Mouse (Mus musculus) kidney, embryonic 14.5 days (tissue): ENCODE measurements around the gene Wdr70. TPM values are rescaled to one million over a fixed set of nuclear protein-coding genes. Genes with fewer than 3 reads are reported as not detected.

ENCODE experiments used
- ATAC-seq: fragments of 200-750 bp; cut with Nextera tagmentation; 2 replicates; pipeline ENCODE4 v1.8.0; 2017; ENCODE audit warnings: moderate number of reproducible peaks, mild to moderate bottlenecking, moderate TSS enrichment, moderate library complexity; ENCODE audit not compliant: low FRiP score, low TSS enrichment
- H3K27ac ChIP-seq: fragments of 300-500 bp; sonication (generic); 2 replicates; pipeline ENCODE4 v1.5.1; 2014; ENCODE audit warnings: low read depth, mild to moderate bottlenecking, low read length, moderate library complexity, mixed read lengths
- H3K27me3 ChIP-seq: fragments of 300-500 bp; sonication (generic); 2 replicates; pipeline ENCODE4 v1.6.1; 2014; ENCODE audit warnings: mild to moderate bottlenecking, low read length; ENCODE audit not compliant: control insufficient read depth, insufficient read depth
- H3K36me3 ChIP-seq: fragments of 300-500 bp; sonication (generic); 2 replicates; pipeline ENCODE4 v1.6.1; 2014; ENCODE audit warnings: low read length, mixed read lengths; ENCODE audit not compliant: control insufficient read depth, insufficient read depth
- H3K4me1 ChIP-seq: fragments of 300-500 bp; sonication (generic); 2 replicates; pipeline ENCODE4 v1.6.1; 2014; ENCODE audit warnings: low read length, mixed read lengths; ENCODE audit not compliant: control insufficient read depth, insufficient read depth
- H3K4me2 ChIP-seq: fragments of 300-500 bp; sonication (generic); replicated peaks from 2 replicates; pipeline ENCODE4 v1.6.1; 2014; ENCODE audit warnings: low read depth, mild to moderate bottlenecking, low read length
- H3K4me3 ChIP-seq: fragments of 300-500 bp; sonication (generic); 2 replicates; pipeline ENCODE4 v1.5.1; 2014; ENCODE audit warnings: mild to moderate bottlenecking, low read length
- H3K9ac ChIP-seq: fragments of 300-500 bp; sonication (generic); 2 replicates; pipeline ENCODE4 v1.6.1; 2014; ENCODE audit warnings: low read depth, mild to moderate bottlenecking, low read length, moderate library complexity
- H3K9me3 ChIP-seq: fragments of 300-500 bp; sonication (generic); 2 replicates; pipeline ENCODE4 v1.6.1; 2016; ENCODE audit warnings: low read length; ENCODE audit not compliant: control insufficient read depth
- WGBS: fragments of 180-500 bp; shearing (Covaris S2); extraction: QIAGEN DNeasy Blood & Tissue Kit; methylation state at CpG from one replicate; pipeline ENCODE4 v1.1.7; 2014; 5-methylcytosine and 5-hydroxymethylcytosine counted together
- polyA plus RNA-seq: library from polyadenylated mRNA; unstranded; fragments of >200 nt; fragmentation: Nextera tagmentation; extraction: Ambion mirVana; gene quantifications from 2 replicates; pipeline ENCODE4 v1.2.1, GENCODE M21; 2014

Gene Wdr70
- polyA plus RNA-seq, 1 experiment from 2014 or later: 64.1 TPM

GRCm38 (mm10) chr15:8005506-8005905, 93.5 kb downstream of the Wdr70 start:
- no peaks in the 10 kb centered on the region for H3K27me3 ChIP-seq
- 70% methylated on average over 5 of the region's 5 CpGs for WGBS
- no peak overlapping the region for H3K27ac ChIP-seq
- H3K4me2 ChIP-seq: no peak overlapping the region
- no peak overlapping the region for H3K4me3 ChIP-seq
- H3K9me3 ChIP-seq: no peaks in the 10 kb centered on the region
- no peaks in the 10 kb centered on the region for H3K36me3 ChIP-seq
- no peak for ATAC-seq
- no peak overlapping the region for H3K9ac ChIP-seq
- no peaks in the 10 kb centered on the region for H3K4me1 ChIP-seq

GRCm38 (mm10) chr15:8003789-8004188, 95.2 kb downstream of the Wdr70 start:
- Histone ChIP-seq H3K27me3 (no peaks in the 10 kb centered on the region), H3K4me1 (no peaks in the 10 kb centered on the region), H3K4me2 (no peak overlapping the region), H3K27ac (no peak overlapping the region), H3K9me3 (no peaks in the 10 kb centered on the region), H3K9ac (no peak overlapping the region), H3K36me3 (no peaks in the 10 kb centered on the region), H3K4me3 (no peak overlapping the region)
- ATAC-seq: no peak
- WGBS: 74% methylated on average over 8 of the region's 8 CpGs

GRCm38 (mm10) chr15:7998843-7999546, 100.0 kb downstream of the Wdr70 start:
- no peaks in the 10 kb centered on the region for H3K9me3 ChIP-seq
- no peak overlapping the region for H3K27ac ChIP-seq
- no peaks in the 10 kb centered on the region for H3K4me1 ChIP-seq
- ATAC-seq: no peak
- H3K36me3 ChIP-seq: no peaks in the 10 kb centered on the region
- no peak overlapping the region for H3K4me2 ChIP-seq
- WGBS: 66% methylated on average over 14 of the region's 14 CpGs
- no peak overlapping the region for H3K9ac ChIP-seq
- no peak overlapping the region for H3K4me3 ChIP-seq
- no peaks in the 10 kb centered on the region for H3K27me3 ChIP-seq

- H3K4me2 ChIP-seq: no peak overlapping the region
- no peak overlapping the region for H3K27ac ChIP-seq
- no peak for ATAC-seq
- WGBS: 85% methylated on average over 2 of the region's 2 CpGs
- H3K36me3 ChIP-seq: no peaks in the 10 kb centered on the region
- H3K4me3 ChIP-seq: no peak overlapping the region
- H3K9me3 ChIP-seq: no peaks in the 10 kb centered on the region
- H3K9ac ChIP-seq: no peak overlapping the region
- no peaks in the 10 kb centered on the region for H3K4me1 ChIP-seq
- no peaks in the 10 kb centered on the region for H3K27me3 ChIP-seq
Measured at GRCm38 (mm10) chr15:7998095-7998494, 100.9 kb downstream of the Wdr70 start.

- H3K27ac ChIP-seq: no peak overlapping the region
- WGBS: 57% methylated on average over 6 of the region's 6 CpGs
- no peaks in the 10 kb centered on the region for H3K4me1 ChIP-seq
- no peak overlapping the region for H3K4me2 ChIP-seq
- no peaks in the 10 kb centered on the region for H3K27me3 ChIP-seq
- H3K9me3 ChIP-seq: no peaks in the 10 kb centered on the region
- ATAC-seq: no peak
- no peaks in the 10 kb centered on the region for H3K36me3 ChIP-seq
- no peak overlapping the region for H3K9ac ChIP-seq
- no peak overlapping the region for H3K4me3 ChIP-seq
Measured at GRCm38 (mm10) chr15:7993721-7994120, 105.3 kb downstream of the Wdr70 start.

GRCm38 (mm10) chr15:7990101-7990500, 108.9 kb downstream of the Wdr70 start:
- Histone ChIP-seq H3K4me1 (no peaks in the 10 kb centered on the region), H3K4me3 (no peak overlapping the region), H3K9me3 (no peaks in the 10 kb centered on the region)

GRCm38 (mm10) chr15:7987374-7987773, 111.6 kb downstream of the Wdr70 start:
- Histone ChIP-seq H3K9ac (no peak overlapping the region), H3K4me2 (no peak overlapping the region), H3K4me3 (no peak overlapping the region), H3K36me3 (no peaks in the 10 kb centered on the region), H3K27me3 (no peaks in the 10 kb centered on the region), H3K9me3 (no peaks in the 10 kb centered on the region), H3K27ac (no peak overlapping the region), H3K4me1 (no peaks in the 10 kb centered on the region)
- no peak for ATAC-seq
- 92% methylated on average over 8 of the region's 8 CpGs for WGBS

More at GRCm38 (mm10) chr15:7990101-7990500, 108.9 kb downstream of the Wdr70 start:
- H3K27me3 ChIP-seq: no peaks in the 10 kb centered on the region
- no peak overlapping the region for H3K9ac ChIP-seq
- H3K27ac ChIP-seq: no peak overlapping the region
- H3K4me2 ChIP-seq: no peak overlapping the region
- H3K36me3 ChIP-seq: no peaks in the 10 kb centered on the region
- no peak for ATAC-seq

DNA sequence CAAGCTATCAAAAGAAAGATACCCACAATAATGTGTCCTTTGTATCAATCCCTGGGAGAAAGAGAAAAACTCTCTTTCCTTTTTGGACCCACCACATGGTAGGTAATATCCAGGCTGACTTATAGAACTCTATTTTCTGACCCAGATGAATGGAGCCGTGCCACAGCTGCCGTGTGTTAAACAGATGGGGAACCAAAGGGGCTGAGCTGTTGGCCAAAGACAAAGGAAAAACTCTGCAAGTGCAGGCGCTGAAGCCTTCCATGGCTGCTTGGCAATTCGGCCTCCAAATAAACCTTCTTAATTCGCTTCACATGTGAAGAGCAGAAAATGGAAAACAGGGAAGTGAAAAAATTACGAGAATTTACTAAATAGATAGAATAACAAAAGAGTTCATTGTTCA, 112.7 kb downstream of the Wdr70 start:
- ATAC-seq: no peak
- Histone ChIP-seq H3K9ac (no peak overlapping the region), H3K27me3 (no peaks in the 10 kb centered on the region), H3K36me3 (no peaks in the 10 kb centered on the region), H3K9me3 (no peaks in the 10 kb centered on the region), H3K4me3 (no peak overlapping the region), H3K27ac (no peak overlapping the region), H3K4me1 (no peaks in the 10 kb centered on the region), H3K4me2 (no peak overlapping the region)
- 78% methylated on average over 6 of the region's 6 CpGs for WGBS

DNA sequence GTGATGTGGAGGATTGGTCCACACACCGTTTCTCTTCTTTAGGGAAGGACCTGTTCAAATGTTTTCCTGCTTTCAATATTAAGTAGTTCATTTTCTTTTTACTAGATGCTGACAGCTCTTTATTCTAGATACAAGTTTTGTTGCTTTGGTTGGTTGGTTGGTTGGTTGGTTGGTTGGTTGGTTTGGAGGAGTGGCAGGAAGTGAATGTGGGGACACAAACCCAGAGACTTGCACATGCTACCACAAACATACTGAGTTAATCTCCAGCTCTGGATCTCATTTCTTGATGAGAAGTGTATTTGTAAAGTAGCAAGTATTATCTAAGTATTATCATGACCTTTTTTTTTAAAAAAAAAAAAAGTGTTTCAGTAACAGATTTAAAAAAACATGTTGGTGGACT, 120.4 kb downstream of the Wdr70 start:
- Histone ChIP-seq H3K4me3 (no peak overlapping the region), H3K27ac (no peak overlapping the region), H3K4me1 (no peaks in the 10 kb centered on the region), H3K27me3 (no peaks in the 10 kb centered on the region), H3K9me3 (no peaks in the 10 kb centered on the region), H3K4me2 (no peak overlapping the region), H3K36me3 (peaks cover 4% of the 10 kb centered on the region; the same call in 1 of the 2 replicates), H3K9ac (no peak overlapping the region)
- ATAC-seq: no peak
- whole genome bisulfite sequencing: 92% methylated on average over 1 of the region's 1 CpGs
